Mouse (Mus musculus) C2C12 (cell line): ENCODE data around the gene Gm11214.

Experiments used
- CEBPB ChIP-seq: IDR thresholded peaks from one replicate; pipeline ENCODE4 v1.6.1; 2011; ENCODE audit warnings: low read depth, mild to moderate bottlenecking, control low read depth, moderate library complexity
- CTCF ChIP-seq: IDR thresholded peaks from one replicate; pipeline ENCODE4 v1.5.1; 2011; ENCODE audit not compliant: control insufficient read depth, insufficient read depth, insufficient read length
- FOSL1 ChIP-seq: IDR thresholded peaks from one replicate; pipeline ENCODE4 v1.8.0; 2011; ENCODE audit warnings: mild to moderate bottlenecking, low read length; ENCODE audit not compliant: poor library complexity, insufficient read depth, severe bottlenecking
- MYOD1 ChIP-seq: IDR thresholded peaks from one replicate; pipeline ENCODE4 v1.6.1; 2011; ENCODE audit warnings: low read depth; ENCODE audit not compliant: control insufficient read depth, insufficient read length
- USF1 ChIP-seq: IDR thresholded peaks from one replicate; pipeline ENCODE4 v1.6.1; 2011; ENCODE audit warnings: low read depth, mild to moderate bottlenecking, control low read depth, moderate library complexity

GRCm38 (mm10) chr4:63625563-63626080 is 37.6 kb downstream of the Gm11214 start:
- no peak for TF ChIP-seq CTCF
- TF ChIP-seq USF1 = no peak
- no peak for TF ChIP-seq FOSL1
- no peak for TF ChIP-seq CEBPB
- TF ChIP-seq MYOD1 = no peak
